Mouse (Mus musculus): ENCODE measurements around the gene H2afv.

The H2afv gene

DNA sequence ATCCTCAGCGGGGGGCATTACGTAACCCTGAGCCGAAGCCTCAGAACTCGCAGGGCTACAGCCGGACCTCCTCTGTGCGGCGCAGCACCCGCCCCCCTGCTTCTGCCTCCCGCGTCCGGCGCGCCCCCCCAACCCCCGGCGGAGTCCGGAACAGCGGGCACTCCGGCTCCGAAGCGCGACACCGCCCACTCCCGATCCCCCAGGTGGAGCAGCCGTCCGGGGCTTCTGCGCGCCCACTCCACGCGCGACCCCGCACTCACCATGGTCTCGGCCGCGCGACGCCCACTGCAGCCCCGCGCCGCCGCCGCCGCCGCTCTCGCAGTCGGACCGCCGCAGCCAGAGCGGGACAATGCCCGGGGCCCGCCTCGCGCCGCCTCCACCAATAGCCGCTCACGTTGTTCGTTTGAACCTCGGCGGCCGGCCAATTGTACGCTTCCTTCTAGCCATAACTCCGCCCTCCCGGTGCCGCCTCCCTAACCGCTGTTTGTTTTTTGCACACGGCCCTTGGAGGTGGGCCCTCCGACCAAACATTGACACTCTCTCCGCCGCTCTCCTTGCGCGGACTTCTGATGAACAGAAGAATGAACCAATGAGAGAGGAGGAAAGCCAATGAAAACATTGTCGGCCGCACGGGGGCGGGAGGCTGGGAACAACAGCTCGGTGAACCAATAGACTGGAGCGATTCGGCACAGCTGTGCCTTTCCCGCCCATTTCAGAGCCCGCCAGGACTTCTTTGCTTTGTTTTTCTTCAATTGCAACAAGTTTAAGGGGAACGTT lies at the start of gene H2afv:
Gene H2afv (minus strand): TSS at position 367 of the 777 bp plus-strand sequence.
- in situ Hi-C loops (cut with MboI; ENCODE audit: unreplicated experiment in 2 of 2) = loop anchor here (5.0 to 25.0 kb wide), 2 partner anchors 38 to 143 kb away; no protein-coding TSS in a partner anchor

DNA sequence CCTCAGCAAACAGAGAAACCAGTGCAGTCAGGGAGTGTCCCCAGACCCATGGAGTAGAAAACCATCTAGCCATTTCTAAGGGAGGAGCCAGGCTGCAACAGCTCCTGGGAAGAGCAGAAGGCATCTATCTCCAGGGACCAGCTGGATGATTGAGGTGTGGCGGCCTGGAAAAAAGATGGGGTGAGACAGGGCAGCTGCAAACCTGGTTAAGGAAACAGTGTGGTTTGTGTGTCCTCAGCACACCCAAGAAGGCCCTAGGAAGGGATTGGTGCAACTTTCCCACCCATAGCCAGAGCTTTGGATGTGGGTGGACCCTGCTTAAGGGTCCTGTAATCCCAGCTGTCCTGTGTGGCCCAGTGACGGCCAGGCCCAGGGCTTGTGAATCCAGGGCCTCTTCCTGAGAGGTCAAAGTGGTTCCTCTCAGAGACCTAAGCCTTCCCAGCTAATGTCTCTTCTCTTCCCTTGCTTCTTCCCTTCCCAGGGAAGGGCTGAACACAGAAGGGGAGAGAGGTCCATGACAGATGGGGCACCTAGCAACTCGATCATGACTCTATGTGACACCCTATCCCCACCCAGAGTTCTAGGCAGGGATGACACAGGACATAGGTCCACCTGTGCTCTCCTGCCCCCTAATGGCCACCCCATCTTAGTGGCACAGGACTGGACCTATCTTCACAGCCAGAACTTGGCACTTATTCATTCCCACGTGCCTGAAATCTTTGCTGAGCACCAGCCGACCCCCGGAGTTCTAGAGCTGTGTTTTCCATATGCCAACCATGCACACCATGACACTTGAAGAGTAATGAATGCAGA lies 45.7 kb upstream of the H2afv start:
- in situ Hi-C loops (cut with MboI; ENCODE audit: unreplicated experiment in 2 of 2) = loop anchor here in 1 of 2 experiments (5.0 kb wide), 1 partner anchor 58 kb away; no protein-coding TSS in a partner anchor

DNA sequence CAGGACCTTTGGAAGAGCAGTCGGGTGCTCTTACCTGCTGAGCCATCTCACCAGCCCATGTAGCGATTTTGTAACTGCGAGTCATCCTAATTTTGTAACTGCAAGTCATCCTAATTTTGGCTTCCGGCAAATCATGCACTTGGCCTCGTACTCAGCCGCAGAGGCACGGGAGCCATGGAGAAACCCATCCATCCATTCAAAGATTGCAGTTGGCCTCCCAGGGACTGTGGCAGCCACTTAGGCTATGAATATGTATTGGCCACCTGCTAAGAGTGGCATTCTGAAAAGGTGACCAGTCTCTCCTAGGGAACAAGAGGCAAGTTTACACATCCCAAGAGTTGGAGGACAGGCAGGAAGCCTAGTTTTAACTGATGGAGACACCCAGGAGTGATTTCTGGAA lies 45.0 kb upstream of the H2afv start:
- in situ Hi-C loops (cut with MboI; ENCODE audit: unreplicated experiment in 2 of 2) = no loop called here

DNA sequence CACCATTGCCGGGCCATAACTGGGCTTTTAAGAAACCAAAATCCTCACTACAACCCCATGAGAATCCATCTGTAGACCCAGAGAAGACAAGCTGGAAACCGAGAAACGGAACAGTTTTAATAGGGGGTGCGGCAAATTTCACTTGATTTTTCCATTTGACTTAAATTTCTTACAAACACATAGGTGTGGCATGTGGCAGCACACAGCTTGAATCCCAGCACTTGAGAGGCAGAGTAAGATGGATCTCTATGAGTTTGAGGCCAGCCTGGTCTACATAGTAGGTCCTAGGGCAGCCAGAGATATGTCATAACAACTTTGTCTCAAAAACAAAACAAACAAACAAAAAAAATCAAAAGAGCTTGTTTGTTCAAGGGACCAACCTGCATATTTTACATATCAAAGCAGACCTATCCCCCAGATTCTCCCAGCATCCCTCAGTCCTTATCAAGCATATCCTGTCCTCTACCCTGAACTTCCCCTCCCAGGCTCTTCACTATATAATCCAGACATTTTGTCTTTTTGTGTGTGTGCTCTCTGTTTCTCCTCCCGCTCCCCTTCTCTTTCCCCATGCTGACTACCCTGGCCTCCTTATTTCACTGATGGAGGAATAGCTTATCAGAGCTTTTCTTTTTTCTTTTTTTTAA lies 43.9 kb upstream of the H2afv start:
- in situ Hi-C loops (cut with MboI; ENCODE audit: unreplicated experiment in 2 of 2) = no loop called here

DNA sequence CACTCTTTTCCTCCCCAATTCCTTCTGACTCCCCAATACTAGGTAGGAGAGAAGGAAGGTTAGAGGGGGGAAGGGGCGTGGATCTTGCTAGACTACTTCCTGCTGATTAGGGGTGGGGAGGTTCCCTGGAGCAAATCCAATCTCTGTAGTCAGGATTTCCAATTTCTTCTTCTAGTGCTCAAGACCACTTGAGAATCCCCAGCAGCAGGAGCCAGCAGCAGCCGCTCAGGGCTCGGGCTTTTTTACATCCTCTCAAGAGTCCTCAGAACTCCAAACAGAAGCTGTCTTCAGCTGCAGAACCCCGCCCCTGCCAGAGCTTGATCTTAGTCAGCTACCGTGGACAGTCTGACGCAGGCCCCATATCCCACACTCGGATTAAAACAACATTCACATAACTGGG lies 43.3 kb upstream of the H2afv start:
- in situ Hi-C loops (cut with MboI; ENCODE audit: unreplicated experiment in 2 of 2) = no loop called here

DNA sequence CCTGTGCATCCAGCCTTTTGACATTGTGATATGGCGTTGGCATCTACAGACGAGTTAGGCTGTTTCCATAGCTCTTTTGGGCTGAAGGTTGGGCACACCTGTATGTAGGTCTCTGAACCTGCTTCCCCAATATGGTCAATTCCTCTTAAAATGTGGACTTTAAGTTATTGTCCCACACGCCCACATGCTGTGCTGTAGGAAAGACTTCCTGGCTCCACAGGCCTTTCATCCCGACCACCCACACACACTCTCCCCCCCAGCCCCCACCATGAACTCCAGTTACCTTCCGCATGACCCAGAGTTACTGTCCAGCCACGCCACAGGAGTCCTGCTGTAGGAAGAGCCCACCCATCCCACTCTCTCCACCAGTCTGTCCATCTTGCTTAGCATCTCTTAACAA lies 42.7 kb upstream of the H2afv start:
- in situ Hi-C loops (cut with MboI; ENCODE audit: unreplicated experiment in 2 of 2) = no loop called here

DNA sequence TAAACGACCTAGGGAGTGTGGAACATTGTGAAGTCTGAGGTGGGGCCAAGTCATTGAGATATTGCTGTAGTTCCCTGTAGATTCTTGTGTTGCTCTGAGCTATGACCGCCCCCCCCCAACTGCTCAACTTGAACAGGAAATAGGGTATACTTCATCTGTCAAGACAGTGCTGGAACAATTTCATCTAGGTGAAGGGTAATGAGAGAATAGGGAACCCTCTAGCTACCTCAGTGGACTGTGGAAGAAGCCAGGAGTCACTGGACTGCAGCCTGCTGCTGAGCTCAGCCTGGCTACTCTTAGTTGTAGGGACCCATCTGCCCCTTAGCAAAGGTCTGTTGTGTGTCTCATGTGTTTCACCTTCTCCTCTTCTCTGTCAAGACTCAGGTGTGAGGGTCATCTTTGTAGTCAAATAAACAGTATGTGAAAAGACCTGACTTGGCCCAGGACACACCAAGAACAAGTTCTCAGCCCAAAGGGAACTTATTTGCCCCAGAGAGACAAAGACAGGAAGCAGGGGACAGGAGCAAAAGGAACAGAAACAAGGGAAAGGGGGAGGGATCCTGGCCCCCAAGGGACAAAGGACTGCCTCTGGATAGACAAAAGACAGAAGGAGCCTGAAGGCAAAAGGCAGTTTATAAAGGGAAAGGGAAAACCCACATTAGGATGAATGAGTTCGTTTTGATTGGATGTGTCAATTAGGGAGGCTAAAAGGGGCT lies 40.2 kb upstream of the H2afv start:
- in situ Hi-C loops (cut with MboI; ENCODE audit: unreplicated experiment in 2 of 2) = loop anchor here in 1 of 2 experiments (5.0 kb wide), 1 partner anchor 42 kb away; the partner anchor contains the start of gene H2afv

DNA sequence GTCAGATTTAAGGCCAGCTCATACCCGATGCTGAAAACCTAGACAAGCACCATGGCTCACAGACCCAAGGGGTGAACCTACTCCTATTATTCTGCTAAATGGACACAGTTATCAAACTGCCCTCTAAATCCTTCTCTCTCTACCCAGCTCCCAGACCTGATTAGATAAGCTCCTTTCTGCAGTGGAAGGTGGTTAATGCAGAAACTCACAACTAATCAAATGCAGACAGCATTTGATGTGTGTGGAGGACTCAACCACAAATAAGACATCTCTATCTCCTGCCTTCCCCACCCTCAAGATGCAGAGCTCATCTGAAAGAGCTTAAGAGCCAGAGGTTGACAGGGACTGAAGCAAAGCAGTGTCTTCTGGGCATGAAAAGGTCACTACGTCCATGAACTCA lies 38.9 kb upstream of the H2afv start:
- in situ Hi-C loops (cut with MboI; ENCODE audit: unreplicated experiment in 2 of 2) = loop anchor here in 1 of 2 experiments (5.0 kb wide), 1 partner anchor 41 kb away; the partner anchor contains the start of gene H2afv

DNA sequence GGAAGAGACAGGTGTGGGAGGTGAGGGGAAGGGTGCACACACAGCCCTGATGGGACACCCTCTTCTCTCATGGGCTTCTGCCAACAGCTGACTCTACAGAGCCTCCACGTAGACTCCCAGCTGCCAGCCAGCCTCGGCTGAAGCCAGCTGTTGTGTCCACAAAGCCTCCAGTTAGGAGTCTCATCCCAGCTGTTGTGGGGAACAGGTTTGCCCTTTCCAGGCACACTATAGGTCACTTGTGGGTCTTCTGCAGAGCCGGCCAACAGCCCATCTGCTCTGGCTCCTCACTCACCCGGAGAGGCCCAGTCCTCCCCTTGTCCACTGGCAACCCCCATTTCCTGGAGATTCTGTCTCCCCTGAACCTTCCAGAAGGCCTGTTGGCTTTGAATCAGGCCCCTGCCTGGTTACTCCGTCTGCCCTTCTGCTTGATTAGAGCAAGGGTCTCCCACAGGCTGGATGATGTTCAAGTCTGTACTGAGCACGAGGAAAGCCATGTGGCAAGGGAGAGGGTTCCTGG lies 37.5 kb upstream of the H2afv start:
- in situ Hi-C loops (cut with MboI; ENCODE audit: unreplicated experiment in 2 of 2) = loop anchor here in 1 of 2 experiments (5.0 kb wide), 1 partner anchor 39 kb away; the partner anchor contains the start of gene H2afv

DNA sequence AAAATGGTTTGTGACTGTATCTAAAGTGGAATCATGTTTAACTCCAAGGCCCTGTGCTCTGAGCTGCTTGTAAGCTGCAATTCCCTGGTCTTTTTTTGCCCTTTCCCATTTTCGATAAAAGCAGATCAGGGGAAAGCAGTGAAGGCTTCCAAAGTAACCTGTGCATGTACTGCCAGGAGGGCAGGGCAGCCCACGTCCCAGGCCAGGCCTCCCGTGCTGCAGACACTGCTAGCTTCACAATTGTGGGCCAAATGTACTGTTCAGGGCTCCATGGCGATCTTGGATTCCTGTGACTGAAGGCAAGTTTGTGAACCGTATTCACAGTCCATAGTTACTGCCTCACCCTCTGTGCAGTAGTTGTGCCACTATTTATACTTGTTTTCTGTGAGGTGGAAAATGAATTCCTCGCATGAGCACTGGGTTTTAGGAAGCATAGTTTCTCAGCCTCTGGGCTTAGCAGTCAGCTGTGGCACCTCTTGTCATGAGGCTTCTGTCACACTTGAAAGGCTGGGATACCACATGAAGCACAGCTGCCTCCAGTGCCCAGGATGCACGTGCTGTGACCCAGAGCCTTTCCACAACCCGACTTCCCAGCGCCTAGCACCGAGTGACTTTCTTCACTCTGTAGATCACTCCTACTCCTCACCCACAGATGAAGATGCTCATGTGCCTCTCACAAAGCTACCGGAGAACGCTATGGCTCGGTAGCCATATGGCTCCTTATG lies 36.6 kb upstream of the H2afv start:
- in situ Hi-C loops (cut with MboI; ENCODE audit: unreplicated experiment in 2 of 2) = loop anchor here in 1 of 2 experiments (5.0 kb wide), 1 partner anchor 39 kb away; the partner anchor contains the start of gene H2afv

DNA sequence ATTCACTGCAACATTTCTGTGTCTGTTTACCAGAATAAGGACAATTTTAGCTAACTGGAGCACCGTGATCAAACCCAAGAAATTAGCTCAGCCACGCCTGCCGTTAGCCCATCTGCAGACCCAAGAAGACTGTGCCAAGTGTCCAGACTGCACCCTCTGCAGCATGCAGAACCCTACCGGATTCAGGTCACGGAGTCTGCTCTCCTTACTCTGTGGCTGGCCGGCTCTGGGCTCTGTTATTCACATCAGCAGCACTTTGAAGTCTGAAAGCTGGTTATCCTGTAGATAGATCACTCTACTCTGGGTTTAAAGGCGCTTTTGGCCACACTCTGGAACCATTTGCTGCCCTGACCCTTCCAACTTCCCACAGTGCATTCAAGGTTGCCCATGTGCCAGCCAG lies 35.9 kb upstream of the H2afv start:
- in situ Hi-C loops (cut with MboI; ENCODE audit: unreplicated experiment in 2 of 2) = loop anchor here in 1 of 2 experiments (5.0 kb wide), 1 partner anchor 38 kb away; the partner anchor contains the start of gene H2afv

DNA sequence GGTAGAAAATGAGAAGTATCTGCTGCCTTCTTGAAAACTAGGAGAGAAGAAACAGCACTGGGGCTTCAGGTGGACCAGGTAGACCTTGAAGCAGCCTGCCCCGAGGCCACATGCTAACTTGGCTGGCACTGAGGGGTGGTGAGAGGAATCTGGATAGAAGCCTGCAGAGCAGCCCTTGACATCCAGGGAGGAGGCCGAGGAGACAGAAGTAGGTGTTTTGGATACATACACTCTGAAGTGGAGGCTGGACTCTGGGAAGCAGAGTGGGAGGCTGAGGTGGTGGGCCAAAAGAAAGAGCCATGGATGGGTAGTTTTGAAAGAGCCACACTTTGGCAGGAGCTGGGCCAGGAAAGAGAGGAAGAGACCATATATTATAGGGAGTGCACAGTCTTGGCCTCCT lies 35.0 kb upstream of the H2afv start:
- in situ Hi-C loops (cut with MboI; ENCODE audit: unreplicated experiment in 2 of 2) = no loop called here

DNA sequence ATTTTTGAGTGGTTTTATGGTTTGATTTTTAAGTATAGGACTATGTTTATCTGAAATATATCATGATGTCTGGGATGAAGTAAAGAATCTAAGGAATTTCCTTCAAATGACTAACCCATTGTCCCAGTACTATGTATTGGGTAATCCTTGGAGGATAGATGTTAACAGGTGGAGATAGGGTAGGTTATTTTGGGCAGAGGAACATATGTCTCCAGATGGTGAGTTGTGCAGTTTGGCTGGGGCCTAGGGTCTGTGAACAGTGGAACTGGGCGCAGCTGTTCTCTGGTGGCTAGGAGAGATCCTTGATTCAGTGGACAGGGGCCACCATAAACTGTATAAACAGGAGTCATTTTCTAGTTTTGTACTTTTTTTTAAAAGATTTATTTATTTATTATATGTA lies 33.1 kb upstream of the H2afv start:
- in situ Hi-C loops (cut with MboI; ENCODE audit: unreplicated experiment in 2 of 2) = no loop called here

DNA sequence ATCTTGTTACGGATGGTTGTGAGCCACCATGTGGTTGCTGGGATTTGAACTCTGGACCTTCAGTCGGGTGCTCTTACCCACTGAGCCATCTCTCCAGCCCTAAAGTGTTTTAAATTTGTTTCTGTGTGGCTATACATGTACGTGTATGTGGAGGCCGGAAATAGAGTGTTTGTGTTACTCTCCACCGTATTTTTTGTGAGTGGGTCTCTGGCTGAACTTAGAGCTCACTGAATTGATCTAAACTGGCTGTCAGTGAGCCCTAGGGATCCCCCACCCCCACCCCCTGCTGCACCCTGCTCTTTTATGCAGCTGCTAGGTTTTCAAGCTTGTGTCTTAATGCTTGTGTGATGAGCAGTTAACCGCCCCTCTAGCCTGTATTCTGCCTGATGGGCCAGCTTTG lies 32.6 kb upstream of the H2afv start:
- in situ Hi-C loops (cut with MboI; ENCODE audit: unreplicated experiment in 2 of 2) = no loop called here

DNA sequence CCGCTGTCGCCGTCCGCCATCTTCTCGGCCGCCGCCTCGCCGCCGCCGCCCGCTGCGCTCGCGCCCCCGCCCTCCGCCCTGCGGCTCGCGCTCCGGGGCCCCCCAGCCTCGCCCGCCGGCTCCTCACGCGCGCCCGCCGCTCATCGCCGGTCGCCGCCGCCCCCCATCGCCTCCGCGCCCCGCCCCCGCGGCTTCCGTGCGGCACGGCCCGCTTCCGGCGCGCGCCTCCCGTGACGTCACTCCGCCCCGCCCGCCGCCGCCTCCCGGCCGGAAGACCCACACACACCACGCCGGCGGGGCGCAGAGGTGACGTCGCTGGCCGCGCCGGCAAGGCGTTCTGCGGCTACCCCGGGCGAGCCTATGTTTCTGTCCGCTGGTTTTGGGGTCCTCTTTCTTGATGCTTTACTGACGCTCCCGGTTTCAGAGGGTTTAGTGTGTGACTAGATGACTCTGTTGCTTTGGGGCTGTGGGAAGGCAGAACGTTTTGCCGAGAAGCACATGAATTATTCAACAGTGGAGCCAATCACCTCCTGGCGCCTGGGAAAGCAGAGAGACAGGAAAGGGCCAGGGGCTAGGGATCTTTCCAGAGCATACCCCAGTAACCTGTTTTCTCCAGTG lies 31.7 kb upstream of the H2afv start, which contains the start of gene Purb:
Gene Purb (minus strand): TSS at position 51 of the 618 bp plus-strand sequence.
- in situ Hi-C loops (cut with MboI; ENCODE audit: unreplicated experiment in 2 of 2) = no loop called here

DNA sequence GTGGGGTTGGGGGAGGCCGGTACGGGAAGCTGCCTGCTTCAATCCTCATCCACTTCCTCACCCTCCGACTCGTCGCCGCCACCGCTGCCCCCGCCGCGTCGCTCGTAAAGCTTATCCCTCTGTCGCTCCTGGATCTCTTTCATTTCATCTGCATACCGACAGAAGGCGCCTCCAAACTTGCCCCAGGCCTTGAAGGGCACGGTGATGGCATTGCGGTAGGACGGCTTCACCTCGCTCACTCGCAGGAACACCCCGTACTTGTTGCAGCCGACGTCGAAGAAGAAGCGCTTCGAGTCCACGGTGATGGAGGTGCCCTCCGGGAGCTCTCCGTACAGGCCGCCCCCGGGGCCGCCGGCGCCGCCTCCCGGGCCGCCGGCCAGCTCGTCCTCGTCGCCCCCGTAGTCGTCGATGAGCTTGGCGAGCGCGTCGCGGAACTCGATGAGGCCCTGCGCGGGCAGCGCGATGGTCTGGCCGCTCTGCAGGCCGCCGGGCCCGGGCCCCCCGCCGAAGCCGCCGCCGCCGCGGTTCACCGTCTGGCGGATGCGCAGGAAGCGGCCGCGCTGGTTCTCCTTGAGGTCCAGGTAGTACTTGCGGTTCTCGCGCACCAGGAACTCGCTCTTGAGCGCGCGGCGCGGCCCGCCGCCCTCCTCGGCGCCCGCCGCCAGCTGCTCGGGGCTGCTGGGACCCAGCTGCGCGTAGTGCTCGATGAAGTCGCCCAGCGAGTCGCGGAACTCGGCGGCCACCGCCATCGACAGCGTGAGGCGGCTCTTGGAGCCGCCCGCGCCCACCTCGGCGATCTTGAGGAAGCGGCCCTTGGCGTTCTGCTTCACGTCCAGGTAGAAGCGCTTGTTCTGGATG lies 30.9 kb upstream of the H2afv start:
- in situ Hi-C loops (cut with MboI; ENCODE audit: unreplicated experiment in 2 of 2) = no loop called here

DNA sequence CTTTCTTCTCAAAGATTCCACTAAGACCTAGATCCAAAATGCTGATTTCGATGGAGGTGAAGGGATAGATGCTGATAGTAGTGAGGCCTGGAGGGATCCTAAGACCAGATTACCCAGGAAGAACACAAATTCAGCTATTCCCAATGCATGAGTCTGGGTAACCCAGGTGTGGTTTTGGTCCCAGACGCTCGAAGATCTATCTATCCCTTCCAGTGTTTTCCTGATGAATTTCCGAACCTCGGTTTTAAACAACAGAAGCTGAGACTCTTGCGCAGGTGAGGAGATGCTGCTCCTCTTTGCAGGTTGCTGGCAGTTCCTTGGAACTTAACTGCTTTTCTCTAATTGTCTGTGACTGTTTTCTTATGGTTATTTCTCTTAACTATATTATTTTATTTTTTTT lies 30.1 kb upstream of the H2afv start:
- in situ Hi-C loops (cut with MboI; ENCODE audit: unreplicated experiment in 2 of 2) = no loop called here

DNA sequence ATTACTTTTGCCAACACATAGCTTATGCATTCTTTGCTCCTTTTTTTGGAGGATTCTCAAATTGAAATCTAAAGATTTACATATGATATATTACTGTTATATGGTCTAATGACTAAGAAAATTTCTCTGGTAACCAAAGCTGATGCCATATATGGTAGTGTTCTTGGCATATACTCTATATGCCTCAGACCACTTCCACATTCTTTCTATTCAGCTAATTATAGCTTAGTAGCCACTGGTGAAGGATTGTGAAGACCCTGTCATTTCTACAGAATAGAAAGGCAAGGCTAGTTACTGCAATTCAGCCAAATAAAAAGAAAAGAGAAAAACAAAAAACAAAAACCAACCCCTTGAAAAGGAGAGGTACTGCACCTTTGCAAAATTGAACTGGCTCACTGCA lies 27.8 kb upstream of the H2afv start:
- in situ Hi-C loops (cut with MboI; ENCODE audit: unreplicated experiment in 2 of 2) = no loop called here
